Mouse (Mus musculus): ENCODE measurements around the gene Slc35e3.

DNA sequence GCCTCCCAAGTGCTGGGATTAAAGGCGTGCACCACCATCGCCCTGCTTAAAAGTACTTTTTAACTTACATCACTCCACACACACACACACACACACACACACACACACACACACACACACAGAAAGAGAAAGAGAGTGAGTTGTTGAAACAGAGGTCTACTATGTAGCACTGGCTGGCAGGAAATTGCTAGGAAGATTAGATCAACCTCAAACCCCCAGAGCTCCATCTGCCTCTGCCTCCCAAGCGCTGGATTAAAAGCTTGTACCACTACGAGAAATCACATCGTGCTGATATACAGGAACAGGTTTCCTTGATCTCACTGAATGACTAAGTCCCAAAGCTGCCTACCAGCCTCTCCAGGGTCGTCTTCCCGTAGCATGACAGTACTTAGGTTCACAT, 38.5 kb upstream of the Slc35e3 start:
- TF ChIP-seq EP300 (IDR thresholded peaks at IDR 0.05; ENCODE audit: insufficient read depth, low read depth, low read length) (no peak), CTCF (IDR thresholded peaks at IDR 0.05; ENCODE audit: low read depth, low read length) (no peak)
